Mouse (Mus musculus) spleen, postnatal 10 days (tissue): ENCODE data around the gene Exd2.

Experiments used
- DNase-seq, 2 experiments: peaks; one replicate each; pipeline ENCODE4 v3.0.0; 2021 to 2022; ENCODE audit warnings: low spot score in 2 of 2

Exd2 gene

DNA sequence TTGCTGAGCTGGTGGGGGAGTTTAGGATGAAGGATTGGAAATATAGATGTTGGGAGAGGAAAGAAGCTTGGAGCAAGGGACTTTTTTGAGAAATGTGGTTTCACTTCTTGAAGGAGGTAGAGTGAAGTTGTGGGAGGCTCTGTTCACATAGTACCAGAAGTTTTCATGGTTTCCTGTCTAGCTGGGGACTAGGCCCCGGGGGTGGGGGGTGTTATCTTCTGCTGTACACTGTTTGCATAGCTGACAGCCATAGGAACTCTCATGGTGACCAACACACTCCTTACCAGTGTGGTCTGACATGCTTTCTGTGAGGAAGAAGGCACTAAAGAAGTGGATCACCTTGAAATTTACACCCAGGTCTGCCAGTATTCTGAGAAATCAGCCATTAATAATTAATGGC is 32.8 kb downstream of the Exd2 start:
- DNase-seq, result no peak

- DNase-seq, result no peak
These were observed 35.5 kb downstream of the Exd2 start for GRCm38 (mm10) chr12:80498356-80498755.

DNA sequence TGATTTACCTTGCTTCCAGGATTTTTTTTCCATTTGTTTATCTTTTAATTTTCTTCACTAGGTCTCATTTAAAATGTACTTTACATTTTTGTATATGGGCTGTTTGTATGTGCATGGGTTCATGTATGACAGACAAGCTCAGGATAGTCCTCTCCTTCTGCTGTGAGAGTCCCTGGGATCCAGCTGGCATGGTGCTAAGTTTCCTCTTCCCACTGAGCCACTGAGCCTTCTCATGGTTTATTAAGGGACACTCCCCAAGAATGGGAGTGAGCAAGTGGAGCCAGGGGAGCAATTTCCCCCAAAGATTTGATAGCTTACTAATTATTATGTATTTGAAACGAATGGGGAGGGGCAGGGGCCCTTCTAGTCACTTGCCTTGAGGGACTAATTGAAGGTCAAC is 37.6 kb downstream of the Exd2 start:
- DNase-seq, result no peak

DNA sequence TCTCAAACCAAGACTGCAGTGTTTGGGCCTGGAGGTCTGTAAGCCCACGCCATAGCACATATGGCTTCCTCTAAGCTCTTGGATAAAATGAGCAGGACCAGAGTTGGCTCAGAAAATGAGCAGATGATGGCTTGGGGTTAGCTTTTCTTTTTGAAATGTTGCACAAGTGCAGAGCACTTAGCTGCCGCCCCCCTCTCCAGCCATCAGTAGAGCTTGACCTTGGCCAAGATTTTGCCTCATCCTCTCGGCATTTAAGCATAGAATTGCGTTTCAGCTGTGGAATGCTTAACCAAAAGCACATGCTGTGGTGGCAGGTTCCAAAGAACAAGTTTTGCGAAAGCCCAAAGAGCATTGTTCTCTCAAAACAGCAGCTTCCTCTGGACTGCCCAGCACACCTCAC is 41.8 kb downstream of the Exd2 start:
- DNase-seq, result no peak

- no peak for DNase-seq
These were observed 44.3 kb downstream of the Exd2 start for GRCm38 (mm10) chr12:80507041-80507745.

DNA sequence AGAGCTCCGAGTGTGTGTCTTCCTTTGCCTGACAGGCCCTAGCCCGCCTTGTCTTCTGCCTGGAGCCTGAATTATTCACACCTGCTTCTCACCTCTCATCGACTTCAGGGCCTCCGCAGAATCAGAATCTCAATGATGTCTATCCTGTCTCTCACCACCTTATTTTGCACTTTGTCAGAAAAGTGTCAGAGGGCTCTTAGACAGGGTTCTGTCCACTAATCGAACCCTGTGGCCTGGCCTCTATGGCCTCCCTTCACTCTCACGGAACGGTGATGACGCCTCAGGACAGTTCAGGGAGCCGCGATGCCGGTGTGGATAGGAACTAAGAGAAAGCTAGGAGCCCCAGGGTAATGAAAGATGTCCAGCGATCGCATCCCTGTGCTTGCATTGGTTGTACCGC is 55.1 kb downstream of the Exd2 start, which contains the start of gene Galnt16:
Galnt16 (plus strand) TSS at position 301 of the 400 bp plus-strand sequence.
- no peak for DNase-seq

- no peak for DNase-seq
These were observed 55.5 kb downstream of the Exd2 start for GRCm38 (mm10) chr12:80518393-80518756.

- no peak for DNase-seq
These were observed 56.1 kb downstream of the Exd2 start for GRCm38 (mm10) chr12:80518757-80519620.

DNA sequence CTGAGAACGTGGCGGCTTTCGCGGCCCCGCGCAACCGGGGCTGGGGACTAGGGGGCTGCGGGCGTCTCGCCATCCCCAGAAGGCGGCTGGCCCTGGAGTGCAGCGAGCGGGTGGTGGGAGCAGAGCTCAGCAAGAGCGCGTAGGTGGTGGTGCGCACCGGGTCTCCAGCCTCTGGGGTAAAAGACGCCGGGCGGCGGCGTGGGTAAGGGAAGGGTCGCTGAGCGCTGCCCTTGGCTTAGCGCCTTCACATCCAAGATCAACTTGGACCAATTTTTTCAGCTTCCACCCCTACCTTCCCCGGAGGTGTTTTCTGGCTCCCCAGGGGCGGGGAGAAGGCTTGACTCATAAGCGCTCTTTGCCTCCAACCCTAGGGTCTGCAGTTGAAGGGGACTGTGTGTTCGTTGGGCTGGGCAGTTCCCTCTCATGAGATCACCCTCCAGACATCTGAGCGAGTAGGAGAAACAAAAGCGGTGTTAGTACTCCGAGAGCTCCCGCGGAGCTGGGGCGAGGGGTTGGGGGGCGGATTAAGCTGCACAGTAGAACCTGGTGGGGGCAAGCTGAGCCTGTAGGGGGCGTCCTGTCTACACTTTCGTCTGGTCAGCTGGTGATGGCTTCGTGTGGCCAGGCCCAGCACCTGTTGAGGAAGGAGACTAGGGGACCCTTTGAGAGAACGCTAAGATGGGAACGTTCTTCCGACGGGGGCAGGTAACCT is 56.9 kb downstream of the Exd2 start:
- DNase-seq, result no peak

DNA sequence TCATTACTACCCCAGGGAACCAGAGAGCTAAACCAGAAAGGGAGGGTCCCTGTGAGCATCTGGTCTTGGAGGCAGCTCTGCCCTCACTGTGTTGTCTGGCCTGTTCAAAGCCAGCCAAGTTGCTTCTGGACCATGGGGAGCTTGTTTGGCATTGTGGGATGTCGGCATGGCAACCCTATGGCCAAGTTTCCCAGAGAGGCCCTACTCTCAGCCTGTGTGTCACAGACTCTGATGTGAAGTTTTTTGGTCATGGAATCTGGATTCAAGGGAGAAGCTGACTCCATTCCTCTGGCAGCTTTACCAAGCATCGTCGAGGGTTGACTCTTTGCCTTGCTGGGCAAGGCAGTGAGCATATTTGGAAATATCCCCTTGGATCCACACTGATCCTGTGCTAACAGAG is 59.1 kb downstream of the Exd2 start:
- no peak for DNase-seq

- no peak for DNase-seq
These were observed 61.5 kb downstream of the Exd2 start for GRCm38 (mm10) chr12:80524276-80524921.

DNA sequence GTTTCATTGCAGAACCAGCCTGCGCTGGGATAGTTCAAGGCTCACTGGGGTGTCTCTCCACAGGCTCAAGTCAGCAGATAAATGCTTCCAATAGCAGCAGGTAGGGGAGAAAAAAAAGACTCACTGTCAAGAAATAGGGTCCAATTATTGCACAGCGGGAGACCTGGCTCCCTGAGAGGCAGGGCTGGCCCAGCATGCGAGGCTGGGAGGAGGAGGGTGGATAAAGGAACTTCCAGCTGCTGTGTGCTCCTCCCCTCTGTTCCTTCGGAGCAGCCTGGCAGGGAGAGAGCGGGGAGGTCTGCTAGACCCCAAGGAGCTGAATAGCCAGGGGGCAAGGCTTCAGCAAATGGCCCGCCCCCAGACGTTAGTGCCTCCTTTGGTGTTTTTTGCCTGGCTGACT is 62.6 kb downstream of the Exd2 start:
- DNase-seq, result no peak

DNA sequence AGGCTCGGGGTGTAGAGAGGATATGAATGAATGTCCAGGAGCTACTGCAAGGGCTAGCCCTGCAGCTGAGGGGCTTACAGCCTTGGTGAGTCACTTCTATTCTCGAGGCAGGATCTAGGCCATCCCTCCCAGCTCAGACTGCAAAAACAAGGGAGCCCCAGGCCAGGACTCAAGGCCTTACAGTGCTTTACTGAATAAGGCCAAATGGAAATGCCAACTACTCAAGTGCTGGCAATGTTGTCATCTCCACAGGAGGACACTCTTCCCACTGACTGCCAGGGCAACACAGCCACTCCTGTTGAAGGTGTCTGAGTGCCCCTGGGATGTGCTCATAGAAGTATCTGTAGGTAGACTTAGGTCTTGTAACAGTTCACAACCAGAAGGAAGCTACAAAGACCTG is 63.6 kb downstream of the Exd2 start:
- DNase-seq, result no peak

DNA sequence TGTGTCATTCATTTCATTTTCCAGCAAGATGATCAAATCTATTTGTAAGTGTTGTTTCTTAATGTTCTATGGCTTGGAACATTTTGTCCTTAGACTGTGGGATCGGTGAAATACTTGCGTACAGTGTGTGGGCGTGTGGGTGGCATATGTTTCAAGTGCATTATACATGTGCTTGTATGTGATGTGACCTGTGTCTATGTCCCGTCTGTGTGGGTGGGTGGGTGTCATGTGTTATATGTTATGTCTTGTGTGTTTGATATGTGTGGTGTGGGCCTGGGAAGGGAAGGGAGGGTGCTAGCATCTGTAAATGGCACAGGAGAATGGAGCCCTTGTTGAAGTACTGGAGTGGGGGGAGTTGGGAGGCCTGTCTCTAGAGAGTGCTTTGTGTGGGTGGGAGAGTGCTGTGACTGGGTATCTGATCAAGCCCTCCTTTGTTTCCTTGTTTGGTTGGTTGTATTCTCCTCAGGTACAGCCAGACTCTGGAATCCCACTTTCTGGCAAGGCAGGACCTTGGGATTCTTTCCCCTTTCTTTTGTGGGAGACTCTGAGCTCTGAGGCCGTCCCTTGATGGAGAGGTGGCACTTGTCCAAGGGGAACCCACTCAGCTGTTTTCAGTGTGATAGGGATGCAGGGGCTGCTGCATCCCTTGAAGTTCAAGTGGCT is 65.0 kb downstream of the Exd2 start:
- DNase-seq, result no peak

GRCm38 (mm10) chr12:80530052-80530451 is 67.2 kb downstream of the Exd2 start:
- no peak for DNase-seq

DNA sequence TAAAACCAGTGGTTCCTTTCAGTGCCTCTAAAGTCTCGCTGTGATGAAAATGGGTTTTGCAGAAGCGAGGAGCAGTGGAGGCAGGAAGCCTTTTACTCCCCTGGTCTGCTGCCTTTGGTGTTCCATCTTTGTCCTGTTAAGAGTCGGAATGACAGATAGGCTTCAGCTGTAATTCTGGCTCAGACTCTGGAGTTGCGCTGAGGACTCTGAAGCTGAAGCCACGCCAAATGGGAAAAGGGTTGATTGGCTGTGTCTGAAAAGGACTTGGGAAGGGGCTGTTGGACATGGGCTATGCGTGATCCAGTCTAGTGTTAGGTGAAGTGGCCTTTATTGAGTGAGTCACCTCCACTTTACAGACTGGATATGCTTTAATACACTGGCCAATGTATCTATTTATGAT is 67.7 kb downstream of the Exd2 start:
- no peak for DNase-seq

- DNase-seq, result no peak
These were observed 68.7 kb downstream of the Exd2 start for GRCm38 (mm10) chr12:80531585-80531984.

- no peak for DNase-seq
These were observed 71.0 kb downstream of the Exd2 start for GRCm38 (mm10) chr12:80533876-80534275.

- no peak for DNase-seq
These were observed 74.4 kb downstream of the Exd2 start for GRCm38 (mm10) chr12:80537313-80537712.

- DNase-seq, result no peak
These were observed 75.4 kb downstream of the Exd2 start for GRCm38 (mm10) chr12:80538311-80538710.

GRCm38 (mm10) chr12:80545310-80545709 is 82.4 kb downstream of the Exd2 start:
- no peak for DNase-seq

- DNase-seq, result no peak
These were observed 86.8 kb downstream of the Exd2 start for GRCm38 (mm10) chr12:80549646-80550045.
